Mouse (Mus musculus): ENCODE measurements around the gene Cab39l.

DNA sequence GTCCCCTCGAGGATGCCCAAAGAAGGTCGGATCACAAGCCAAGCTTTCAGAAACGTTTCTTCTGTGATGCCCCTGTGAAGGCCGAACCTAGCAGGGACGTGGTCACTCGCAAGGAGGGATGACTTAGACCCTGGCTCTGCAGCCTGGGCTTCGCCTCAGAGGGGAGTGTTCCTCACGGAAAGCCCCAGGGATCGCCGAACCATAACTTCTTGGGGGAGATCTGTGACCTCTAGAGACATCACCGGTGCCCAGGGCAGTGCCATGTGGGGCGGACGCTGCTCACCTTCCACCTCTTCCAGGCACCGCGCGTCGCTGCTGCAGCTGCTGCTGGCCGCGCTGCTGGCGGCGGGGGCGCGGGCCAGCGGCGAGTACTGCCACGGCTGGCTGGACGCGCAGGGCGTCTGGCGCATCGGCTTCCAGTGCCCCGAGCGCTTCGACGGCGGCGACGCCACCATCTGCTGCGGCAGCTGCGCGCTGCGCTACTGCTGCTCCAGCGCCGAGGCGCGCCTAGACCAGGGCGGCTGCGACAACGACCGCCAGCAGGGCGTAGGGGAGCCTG lies 185.1 kb downstream of the Cab39l start:
- TF ChIP-seq CTCF (IDR thresholded peaks at IDR 0.05; ENCODE audit: low read depth) (no peak), EP300 (IDR thresholded peaks at IDR 0.05; ENCODE audit: low read depth) (no peak)

Measured in heart, postnatal 0 days (tissue).